Mouse (Mus musculus) testis, adult 2 months (tissue): ENCODE data around the gene Filip1. TPM values are rescaled to one million over a fixed set of nuclear protein-coding genes. Genes with fewer than 3 reads are reported as not detected.
"Not testable (repeated sequence)": the region's sequence is repeated elsewhere in the genome, so short reads cannot be mapped to it uniquely, and the experiment has no call there.

Experiments
- H3K27ac ChIP-seq: fragments of 200-500 bp; 2 replicates; pipeline ENCODE4 v1.5.1; 2012; ENCODE audit warnings: low read depth, low read length; ENCODE audit not compliant: control insufficient read depth, insufficient read depth
- H3K27me3 ChIP-seq: fragments of 200-500 bp; 2 replicates; pipeline ENCODE4 v1.6.1; 2012; ENCODE audit warnings: mild to moderate bottlenecking, low read length, moderate library complexity; ENCODE audit not compliant: control insufficient read depth, insufficient read depth
- H3K36me3 ChIP-seq: fragments of 200-500 bp; 2 replicates; pipeline ENCODE4 v1.6.1; 2012; ENCODE audit warnings: mild to moderate bottlenecking, low read length; ENCODE audit not compliant: control insufficient read depth, insufficient read depth
- H3K4me1 ChIP-seq: fragments of 200-500 bp; 2 replicates; pipeline ENCODE4 v1.6.1; 2012; ENCODE audit warnings: low read length; ENCODE audit not compliant: control insufficient read depth, insufficient read depth
- H3K4me3 ChIP-seq: fragments of 200-500 bp; 2 replicates; pipeline ENCODE4 v1.5.1; 2012; ENCODE audit warnings: low read depth, mild to moderate bottlenecking, low read length, moderate library complexity, mixed read lengths; ENCODE audit not compliant: control insufficient read depth
- CTCF ChIP-seq: fragments of 200-500 bp; IDR thresholded peaks from 2 replicates; pipeline ENCODE4 v1.5.1; 2012; ENCODE audit warnings: low read depth, mild to moderate bottlenecking, inconsistent platforms, low read length, moderate library complexity; ENCODE audit not compliant: control insufficient read depth, insufficient read depth, insufficient replicate concordance
- POLR2A ChIP-seq: fragments of 200-500 bp; IDR thresholded peaks from 2 replicates; pipeline ENCODE4 v1.6.1; 2012; ENCODE audit warnings: low read depth, mild to moderate bottlenecking, inconsistent platforms, low read length, moderate library complexity; ENCODE audit not compliant: control insufficient read depth
- polyA plus RNA-seq: library from polyadenylated mRNA; depleted of rRNA; stranded (reverse); fragments of >200 nt; gene quantifications from 2 replicates; pipeline ENCODE4 v1.2.3, GENCODE M21; 2012

The Filip1 gene
- polyA plus RNA-seq, 1 experiment, result 6.8 TPM

- Histone ChIP-seq H3K27ac (0 out of 2 replicates have a peak overlapping the region, but pooled peaks have one; percentile 13), H3K4me3 (no peak overlapping the region), H3K27me3 (no peaks in the 10 kb centered on the region), H3K36me3 (no peaks in the 10 kb centered on the region), H3K4me1 (no peaks in the 10 kb centered on the region)
- TF ChIP-seq POLR2A (no peak), CTCF (no peak)
These were observed 13.9 kb upstream of the Filip1 start for GRCm38 (mm10) chr9:80026581-80027021.

GRCm38 (mm10) chr9:80026017-80026416, 13.4 kb upstream of the Filip1 start:
- no peaks in the 10 kb centered on the region for H3K36me3 ChIP-seq
- no peaks in the 10 kb centered on the region for H3K27me3 ChIP-seq
- TF ChIP-seq CTCF, result peak; percentile 39; the same call in 1 of the 2 replicates
- TF ChIP-seq POLR2A, result no peak

GRCm38 (mm10) chr9:80025347-80025746, 12.7 kb upstream of the Filip1 start:
- H3K27me3 ChIP-seq, H3K4me1 ChIP-seq, H3K4me3 ChIP-seq, H3K36me3 ChIP-seq, H3K27ac ChIP-seq: not testable (repeated sequence)

More at GRCm38 (mm10) chr9:80026017-80026416, 13.4 kb upstream of the Filip1 start:
- H3K27ac ChIP-seq, result no peak overlapping the region
- no peaks in the 10 kb centered on the region for H3K4me1 ChIP-seq
- H3K4me3 ChIP-seq, result no peak overlapping the region

- Histone ChIP-seq H3K27me3 (no peaks in the 10 kb centered on the region), H3K36me3 (no peaks in the 10 kb centered on the region), H3K27ac (no peak overlapping the region), H3K4me3 (no peak overlapping the region), H3K4me1 (no peaks in the 10 kb centered on the region)
- TF ChIP-seq POLR2A, result no peak
- no peak for TF ChIP-seq CTCF
These were observed 10.2 kb upstream of the Filip1 start for GRCm38 (mm10) chr9:80022821-80023220.

- Histone ChIP-seq H3K4me1 (no peaks in the 10 kb centered on the region), H3K4me3 (no peak overlapping the region), H3K27ac (no peak overlapping the region), H3K27me3 (no peaks in the 10 kb centered on the region), H3K36me3 (no peaks in the 10 kb centered on the region)
- no peak for TF ChIP-seq CTCF
These were observed 9.0 kb upstream of the Filip1 start for GRCm38 (mm10) chr9:80021648-80022047.

GRCm38 (mm10) chr9:80020429-80020828, 7.8 kb upstream of the Filip1 start:
- H3K27ac ChIP-seq, result no peak overlapping the region
- no peak overlapping the region for H3K4me3 ChIP-seq
- H3K27me3 ChIP-seq, result no peaks in the 10 kb centered on the region
- TF ChIP-seq POLR2A (no peak), CTCF (no peak)
- no peaks in the 10 kb centered on the region for H3K36me3 ChIP-seq
- no peaks in the 10 kb centered on the region for H3K4me1 ChIP-seq

- Histone ChIP-seq H3K27ac (no peak overlapping the region), H3K27me3 (no peaks in the 10 kb centered on the region), H3K4me3 (no peak overlapping the region; the same call in 1 of the 2 replicates), H3K4me1 (peaks cover 3% of the 10 kb centered on the region; the same call in 1 of the 2 replicates), H3K36me3 (no peaks in the 10 kb centered on the region)
- TF ChIP-seq CTCF (no peak), POLR2A (no peak)
These were observed 635 bp downstream of the Filip1 start for GRCm38 (mm10) chr9:80012016-80012415.
